Mouse (Mus musculus) cortical plate, adult 2 months (tissue): ENCODE measurements at regions not wholly inside any gene's neighbourhood (a gene's known extent, or its start where the extent isn't known, plus 50 kb on each side); places are given as distances from the start of the nearest gene placed in this dataset.

Experiments used
- H3K27ac ChIP-seq: fragments of 200-500 bp; 2 replicates; pipeline ENCODE4 v1.5.1; 2012; ENCODE audit warnings: low read length, control low read depth, inconsistent platforms; ENCODE audit not compliant: insufficient read depth
- H3K4me1 ChIP-seq: fragments of 200-500 bp; 2 replicates; pipeline ENCODE4 v1.6.1; 2011; ENCODE audit warnings: low read length; ENCODE audit not compliant: control insufficient read depth, insufficient read depth
- H3K4me3 ChIP-seq: fragments of 200-500 bp; 2 replicates; pipeline ENCODE4 v1.5.1; 2011; ENCODE audit warnings: mild to moderate bottlenecking, low read length, control low read depth; ENCODE audit not compliant: insufficient read depth
- CTCF ChIP-seq: fragments of 200-500 bp; IDR thresholded peaks from 2 replicates; pipeline ENCODE4 v1.5.1; 2011; ENCODE audit warnings: mild to moderate bottlenecking, control low read depth, low read length; ENCODE audit not compliant: insufficient read depth; ENCODE audit errors: extremely low read depth
- POLR2A ChIP-seq: fragments of 200-500 bp; IDR thresholded peaks from 2 replicates; pipeline ENCODE4 v1.6.1; 2011; ENCODE audit warnings: mild to moderate bottlenecking, low read length, control low read depth; ENCODE audit not compliant: insufficient read depth; ENCODE audit errors: extremely low read depth

- Histone ChIP-seq H3K27ac (no peak overlapping the region), H3K4me3 (no peak overlapping the region)
- TF ChIP-seq POLR2A, result no peak
- no peak for TF ChIP-seq CTCF
These were observed 158.3 kb upstream of the Spdye4c start for GRCm38 (mm10) chr2:128432741-128433140.

GRCm38 (mm10) chr2:128433553-128434081 is 157.4 kb upstream of the Spdye4c start:
- no peak overlapping the region for H3K4me3 ChIP-seq
- peaks cover 2% of the 10 kb centered on the region; the same call in 1 of the 2 replicates for H3K4me1 ChIP-seq
- no peak overlapping the region for H3K27ac ChIP-seq
- no peak for TF ChIP-seq POLR2A
- TF ChIP-seq CTCF, result no peak

More at GRCm38 (mm10) chr2:128432741-128433140, 158.3 kb upstream of the Spdye4c start:
- peaks cover 2% of the 10 kb centered on the region; the same call in 1 of the 2 replicates for H3K4me1 ChIP-seq

- peaks cover under 1% of the 10 kb centered on the region; the same call in 1 of the 2 replicates for H3K4me1 ChIP-seq
- no peak overlapping the region for H3K4me3 ChIP-seq
- no peak overlapping the region for H3K27ac ChIP-seq
- no peak for TF ChIP-seq CTCF
- TF ChIP-seq POLR2A, result no peak
These were observed 156.6 kb upstream of the Spdye4c start for GRCm38 (mm10) chr2:128434200-128434977.

GRCm38 (mm10) chr2:128436378-128436777 is 154.6 kb upstream of the Spdye4c start:
- no peak overlapping the region for H3K4me3 ChIP-seq
- no peaks in the 10 kb centered on the region for H3K4me1 ChIP-seq
- no peak overlapping the region for H3K27ac ChIP-seq
- TF ChIP-seq CTCF (no peak), POLR2A (no peak)

GRCm38 (mm10) chr2:128437698-128438097 is 153.3 kb upstream of the Spdye4c start:
- Histone ChIP-seq H3K4me1 (no peaks in the 10 kb centered on the region), H3K4me3 (no peak overlapping the region), H3K27ac (no peak overlapping the region)
- TF ChIP-seq POLR2A (no peak), CTCF (no peak)

GRCm38 (mm10) chr2:128438161-128438822 is 152.7 kb upstream of the Spdye4c start:
- Histone ChIP-seq H3K4me1 (no peaks in the 10 kb centered on the region), H3K4me3 (no peak overlapping the region), H3K27ac (no peak overlapping the region)
- no peak for TF ChIP-seq CTCF
- no peak for TF ChIP-seq POLR2A

GRCm38 (mm10) chr2:128438897-128439296 is 152.1 kb upstream of the Spdye4c start:
- no peak overlapping the region for H3K4me3 ChIP-seq
- TF ChIP-seq CTCF (no peak), POLR2A (no peak)
- no peak overlapping the region for H3K27ac ChIP-seq
- H3K4me1 ChIP-seq, result no peaks in the 10 kb centered on the region

- TF ChIP-seq POLR2A (no peak), CTCF (no peak)
- Histone ChIP-seq H3K27ac (no peak overlapping the region), H3K4me1 (no peaks in the 10 kb centered on the region)
These were observed 146.4 kb upstream of the Spdye4c start for GRCm38 (mm10) chr2:128444599-128445011.

GRCm38 (mm10) chr2:128445443-128445842 is 145.6 kb upstream of the Spdye4c start:
- Histone ChIP-seq H3K27ac (no peak overlapping the region), H3K4me1 (no peaks in the 10 kb centered on the region), H3K4me3 (no peak overlapping the region)
- no peak for TF ChIP-seq POLR2A
- no peak for TF ChIP-seq CTCF

More at GRCm38 (mm10) chr2:128444599-128445011, 146.4 kb upstream of the Spdye4c start:
- H3K4me3 ChIP-seq, result no peak overlapping the region
